16 mouse cellular contexts compared by ENCODE assay signal in genomic region chr9:111440446-111440845, GRCm38 (mm10). TPM values are rescaled to one million over a fixed set of nuclear protein-coding genes. Genes with fewer than 3 reads are reported as not detected.
A peak's percentile ranks its signal among the peaks of the same experiment; 100 is the strongest.
DNase-seq lines count a peak whose midpoint lies in the region; ATAC-seq and TF ChIP-seq lines count a peak whose summit lies in the region.
"Had no signal": no experiment of that assay in that cellular context is flagged by ENCODE, and none has a peak within 500 bp of the region (broad histone marks: within the 10 kb centered on the region; RNA-seq: fewer than 3 reads in every experiment).

No protein-coding gene starts in this region.

- no peak overlapping the region for H3K27ac ChIP-seq in forebrain, embryonic 16.5 days (ENCODE audit: low read length)
- H3K27ac ChIP-seq in forebrain, embryonic 11.5 days (ENCODE audit: low read depth, low read length) = no peak overlapping the region
- H3K27ac ChIP-seq in left cerebral cortex, adult 2 months = no peak overlapping the region; the same call in 1 of the 2 replicates
- H3K27ac ChIP-seq in kidney, adult 2 months (ENCODE audit: insufficient read depth, low read depth, low read length) = peak overlapping the region; percentile 90
- no peak overlapping the region for H3K27ac ChIP-seq in midbrain, postnatal 0 days (ENCODE audit: low read depth, low read length)
- H3K27ac ChIP-seq: limb, embryonic 12.5 days; liver, embryonic 15.5 days had no signal

- 0 out of 2 replicates have a peak overlapping the region, but pooled peaks have one; percentile 10 for H3K4me2 ChIP-seq in forebrain, embryonic 16.5 days (ENCODE audit: low read length)
- no peak overlapping the region for H3K4me2 ChIP-seq in forebrain, embryonic 11.5 days (ENCODE audit: low read depth, low read length, severe bottlenecking)
- peak overlapping the region; percentile 57 for H3K4me2 ChIP-seq in midbrain, postnatal 0 days (ENCODE audit: low read depth, low read length, poor library complexity, severe bottlenecking)
- H3K4me2 ChIP-seq: limb, embryonic 12.5 days; liver, embryonic 15.5 days had no signal

- no peak overlapping the region for H3K4me3 ChIP-seq in forebrain, embryonic 16.5 days (replicated peaks; ENCODE audit: low read length)
- no peak overlapping the region for H3K4me3 ChIP-seq in forebrain, embryonic 11.5 days (ENCODE audit: low read depth, low read length)
- peak overlapping the region; percentile 65 for H3K4me3 ChIP-seq in left cerebral cortex, adult 2 months
- peak overlapping the region; percentile 71 for H3K4me3 ChIP-seq in kidney, adult 2 months (ENCODE audit: insufficient read depth, low read depth, low read length)
- H3K4me3 ChIP-seq in midbrain, postnatal 0 days (ENCODE audit: low read depth, low read length) = peak overlapping the region; percentile 56; the same call in 1 of the 2 replicates
- H3K4me3 ChIP-seq: limb, embryonic 12.5 days; liver, embryonic 15.5 days had no signal

- no peaks in the 10 kb centered on the region for H3K36me3 ChIP-seq in forebrain, embryonic 16.5 days (ENCODE audit: control insufficient read depth, insufficient read depth)
- no peaks in the 10 kb centered on the region for H3K36me3 ChIP-seq in forebrain, embryonic 11.5 days (ENCODE audit: control insufficient read depth, insufficient read depth, low read length)
- no peaks in the 10 kb centered on the region for H3K36me3 ChIP-seq in kidney, adult 2 months (ENCODE audit: control insufficient read depth, insufficient read depth, low read length)
- no peaks in the 10 kb centered on the region for H3K36me3 ChIP-seq in midbrain, postnatal 0 days (ENCODE audit: insufficient read depth, low read length)
- H3K36me3 ChIP-seq: limb, embryonic 12.5 days; liver, embryonic 15.5 days had no signal

- no peak for DNase-seq in forebrain, embryonic 11.5 days (ENCODE audit: low spot score)
- no peak for DNase-seq in left cerebral cortex, adult 2 months (ENCODE audit: extremely low spot score in 1 of 2, low spot score in 2 of 2)
- no peak for DNase-seq in left cerebral cortex, adult 9 months (ENCODE audit: low spot score in 2 of 2)
- DNase-seq in kidney, adult 2 months = peak; percentile 87
- DNase-seq in midbrain, postnatal 0 days (ENCODE audit: low spot score) = no peak
- DNase-seq in layer of hippocampus, adult 9-11 months = no peak
- DNase-seq: adrenal gland, postnatal 36 days; cerebellum, adult 9-11 months; embryo, embryonic 11 days; gastrocnemius, postnatal 14 days; heart, postnatal 36 days; thymus, postnatal 36 days had no signal

- intact Hi-C loops in left cerebral cortex, adult 2 months (cut with DNase I) = loop anchor here (5.0 kb wide), 2 partner anchors 37 to 128 kb away; partner anchors contain the start of gene Trank1

- 86% methylated on average over 6 of the region's 6 CpGs for WGBS in forebrain, embryonic 16.5 days
- 85% methylated on average over 6 of the region's 6 CpGs for WGBS in forebrain, embryonic 11.5 days
- WGBS in kidney, adult 2 months = 44% methylated on average over 6 of the region's 6 CpGs
- WGBS in midbrain, postnatal 0 days = 84% methylated on average over 6 of the region's 6 CpGs

- H3K27me3 ChIP-seq in forebrain, embryonic 16.5 days (replicated peaks; ENCODE audit: control insufficient read depth, insufficient read depth, low read length) = peaks cover 4% of the 10 kb centered on the region; the same call in 1 of the 2 replicates
- H3K27me3 ChIP-seq in forebrain, embryonic 11.5 days (ENCODE audit: control insufficient read depth, insufficient read depth, low read length) = peaks cover 7% of the 10 kb centered on the region; the same call in 1 of the 2 replicates
- H3K27me3 ChIP-seq in kidney, adult 2 months (replicated peaks; ENCODE audit: control insufficient read depth, insufficient read depth, low read length) = no peaks in the 10 kb centered on the region
- peaks cover 3% of the 10 kb centered on the region; the same call in 1 of the 2 replicates for H3K27me3 ChIP-seq in midbrain, postnatal 0 days (ENCODE audit: insufficient read depth, low read length)

- TF ChIP-seq POLR2A in kidney, adult 2 months (IDR thresholded peaks at IDR 0.05; ENCODE audit: low read depth, low read length) = no peak

- ATAC-seq in forebrain, embryonic 16.5 days = no peak
- ATAC-seq in forebrain, embryonic 11.5 days (replicated peaks; ENCODE audit: low FRiP score) = no peak
- no peak for ATAC-seq in midbrain, postnatal 0 days (ENCODE audit: low FRiP score)
- no peak for ATAC-seq in megakaryocyte-erythroid progenitor cell, adult 5-6 weeks (replicated peaks; ENCODE audit: low FRiP score, low TSS enrichment, poor library complexity, severe bottlenecking)

- peaks cover 7% of the 10 kb centered on the region for H3K4me1 ChIP-seq in forebrain, embryonic 16.5 days (replicated peaks; ENCODE audit: control insufficient read depth, insufficient read depth, low read length)
- H3K4me1 ChIP-seq in forebrain, embryonic 11.5 days (replicated peaks; ENCODE audit: control insufficient read depth, insufficient read depth, low read length) = 0 out of 2 replicates have a peak, but pooled peaks cover 2% of the 10 kb centered on the region
- peaks cover 15% of the 10 kb centered on the region for H3K4me1 ChIP-seq in kidney, adult 2 months (ENCODE audit: control insufficient read depth, insufficient read depth, low read length)
- H3K4me1 ChIP-seq in midbrain, postnatal 0 days (ENCODE audit: insufficient read depth, low read length) = no peaks in the 10 kb centered on the region

- TF ChIP-seq CTCF in left cerebral cortex, adult 2 months (IDR thresholded peaks at IDR 0.05) = no peak
- TF ChIP-seq CTCF in kidney, adult 2 months (conservative IDR thresholded peaks at IDR 0.05; ENCODE audit: insufficient read depth, insufficient read length, low read depth, low read length) = no peak
- TF ChIP-seq CTCF in midbrain, postnatal 0 days (IDR thresholded peaks at IDR 0.05) = no peak

- no peak overlapping the region for H3K9ac ChIP-seq in forebrain, embryonic 16.5 days (replicated peaks; ENCODE audit: low read depth, low read length)
- H3K9ac ChIP-seq in forebrain, embryonic 11.5 days (ENCODE audit: low read length) = no peak overlapping the region
- H3K9ac ChIP-seq in midbrain, postnatal 0 days (replicated peaks; ENCODE audit: low read length, poor library complexity, severe bottlenecking) = no peak overlapping the region
- H3K9ac ChIP-seq: limb, embryonic 12.5 days; liver, embryonic 15.5 days had no signal

- no peaks in the 10 kb centered on the region for H3K9me3 ChIP-seq in forebrain, embryonic 16.5 days (ENCODE audit: control insufficient read depth, low read length)
- H3K9me3 ChIP-seq in forebrain, embryonic 11.5 days (ENCODE audit: control insufficient read depth, low read length) = no peaks in the 10 kb centered on the region
- no peaks in the 10 kb centered on the region for H3K9me3 ChIP-seq in midbrain, postnatal 0 days (ENCODE audit: low read length)
- H3K9me3 ChIP-seq: limb, embryonic 12.5 days; liver, embryonic 15.5 days had no signal

RNA-seq across cellular contexts. Expression of gene Dclk3, which starts 1.6 kb away (rescaled TPM):
- 5.6 and 8.3 TPM in 2 replicates for polyA plus RNA-seq in forebrain, embryonic 16.5 days (2015; fragmentation: Nextera tagmentation; extraction: Ambion mirVana)
- polyA plus RNA-seq in forebrain, embryonic 11.5 days (2014; fragmentation: Nextera tagmentation; extraction: Ambion mirVana) = 0.20 and 0.28 TPM in 2 replicates
- total RNA-seq in left cerebral cortex, adult 2 months (2021) = 10 to 100 TPM; 50.8 to 54.7 TPM
- polyA plus RNA-seq in kidney, adult 2 months (2012; rRNA removed) = 21.8 and 22.1 TPM in 2 replicates
- total RNA-seq in midbrain, postnatal 0 days (2014; rRNA removed) = 10.5 and 10.7 TPM in 2 replicates
- 6.5 and 7.4 TPM in 2 replicates for polyA plus RNA-seq in midbrain, postnatal 0 days (2015; fragmentation: Nextera tagmentation; extraction: Ambion mirVana)
- total RNA-seq in megakaryocyte-erythroid progenitor cell, adult 5-6 weeks (2014; fragmentation: Nextera tagmentation) = not detected in 2 replicates
- not detected in 2 replicates for total RNA-seq in megakaryocyte-erythroid progenitor cell, adult 5-6 weeks (2017)
- polyA plus RNA-seq: liver, embryonic 15.5 days had no signal

Comparison
In these comparisons a context has a peak if more than half of its experiments do, and no peak if none do; other contexts are left out.
1. H3K4me3 ChIP-seq: peak in left cerebral cortex, adult 2 months (single experiment), kidney, adult 2 months (single experiment) and midbrain, postnatal 0 days (single experiment); none in forebrain, embryonic 16.5 days (single experiment) and forebrain, embryonic 11.5 days (single experiment).